Mouse (Mus musculus) thymus, postnatal 14 days (tissue): Measurements from ENCODE around the gene Astn2.

Experiments
- DNase-seq: peaks from one replicate; pipeline ENCODE4 v3.0.0; 2021

Gene Astn2

DNA sequence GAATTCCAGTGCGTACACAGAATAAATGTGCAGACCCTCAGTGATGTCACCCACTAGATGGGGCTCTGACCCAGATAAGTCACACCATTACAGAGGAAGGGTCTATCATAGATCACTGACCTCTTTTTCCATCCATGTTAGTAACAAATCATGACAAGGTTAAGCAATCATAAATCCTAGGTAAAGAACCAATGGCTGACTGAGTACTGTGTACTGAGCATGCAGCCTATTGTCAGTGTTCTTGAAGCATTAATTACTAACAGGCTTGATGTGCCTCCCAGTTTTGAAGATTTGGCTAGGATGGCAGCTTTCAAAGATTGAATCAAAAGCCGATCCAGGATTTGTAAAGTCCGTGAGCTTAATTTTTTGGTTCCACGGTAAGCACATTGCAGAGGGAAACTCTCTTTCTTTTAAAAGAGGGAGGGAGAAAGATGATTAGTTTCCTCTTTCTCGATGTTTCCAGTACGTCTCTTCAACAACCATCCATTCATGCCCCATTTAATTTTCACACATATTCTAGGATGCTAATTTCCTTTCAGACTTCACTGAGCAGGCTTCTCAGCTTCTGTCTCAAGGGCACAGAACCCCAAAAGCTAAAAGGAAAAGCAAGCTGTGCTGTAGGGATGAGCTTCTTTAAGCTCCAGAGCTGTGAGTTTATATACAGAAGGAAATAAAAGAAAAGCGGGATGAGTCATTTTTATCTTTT, 93.9 kb downstream of the Astn2 start:
- no peak for DNase-seq

DNA sequence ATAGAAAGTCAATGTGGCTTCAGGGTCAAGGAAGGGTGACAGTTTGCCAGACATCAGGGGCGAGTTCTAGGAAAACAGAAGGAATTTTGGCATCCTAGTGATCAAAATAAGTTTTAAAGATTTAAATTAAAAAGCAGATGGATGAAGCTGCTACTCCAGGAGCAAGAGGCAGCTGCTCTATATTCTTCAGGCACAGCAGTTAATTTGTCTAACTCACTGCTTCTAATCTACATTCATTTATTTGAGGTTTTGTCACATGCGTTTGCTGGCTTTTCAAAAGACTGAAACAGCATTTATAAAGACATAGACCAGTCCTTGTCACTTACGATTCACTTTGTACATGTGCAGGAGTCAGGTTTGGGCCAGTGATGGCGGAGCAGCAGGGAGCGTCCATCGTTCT, 98.0 kb downstream of the Astn2 start:
- DNase-seq: no peak

DNA sequence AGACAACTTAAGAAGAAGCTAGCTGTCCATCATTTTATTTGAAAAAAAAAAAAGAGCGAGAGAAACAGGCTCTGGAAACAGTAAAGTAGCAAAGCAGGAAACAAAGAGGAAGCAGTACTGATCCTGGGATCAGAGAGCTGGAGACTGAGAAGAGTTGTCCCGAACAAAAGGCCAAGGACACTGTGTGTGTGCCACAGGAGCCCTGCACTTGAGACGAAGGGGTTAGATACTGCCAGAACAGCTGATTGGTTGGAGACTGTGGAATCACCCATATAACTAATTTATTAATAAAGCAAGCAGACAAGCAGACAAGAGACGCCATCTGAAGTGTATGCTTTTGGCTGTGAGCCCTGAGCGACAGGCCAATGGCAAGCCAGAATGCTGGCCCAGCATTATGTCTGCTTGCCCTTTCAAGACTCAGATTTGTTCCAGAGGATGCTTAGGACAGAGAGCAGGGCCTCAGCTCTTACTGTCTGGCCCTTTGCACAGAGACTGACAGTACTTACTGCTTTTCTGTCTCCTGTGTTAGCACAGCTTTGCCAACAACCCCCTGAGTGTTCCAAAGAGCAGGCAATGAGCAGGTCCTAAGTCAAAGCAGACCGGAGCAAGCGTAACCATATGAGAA, 101.6 kb downstream of the Astn2 start:
- no peak for DNase-seq

DNA sequence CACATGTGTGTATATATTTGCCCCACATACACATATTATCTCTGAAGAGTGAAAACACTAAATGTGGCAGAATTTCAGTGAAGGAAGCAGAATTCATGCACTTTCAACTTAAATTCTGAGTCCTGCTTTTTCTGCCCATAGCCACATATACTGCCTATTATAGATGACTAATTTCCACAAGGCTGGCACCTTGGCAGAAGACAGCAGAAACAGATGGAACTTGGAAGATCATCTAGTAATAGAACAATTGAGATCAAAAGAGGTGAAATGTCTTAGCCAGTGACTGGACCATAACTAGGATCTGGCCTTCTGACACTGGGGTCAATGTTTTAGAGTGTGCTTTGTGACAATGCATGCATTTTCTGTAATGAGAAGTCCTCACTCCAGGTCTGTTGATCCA, 119.4 kb downstream of the Astn2 start:
- DNase-seq: no peak

DNA sequence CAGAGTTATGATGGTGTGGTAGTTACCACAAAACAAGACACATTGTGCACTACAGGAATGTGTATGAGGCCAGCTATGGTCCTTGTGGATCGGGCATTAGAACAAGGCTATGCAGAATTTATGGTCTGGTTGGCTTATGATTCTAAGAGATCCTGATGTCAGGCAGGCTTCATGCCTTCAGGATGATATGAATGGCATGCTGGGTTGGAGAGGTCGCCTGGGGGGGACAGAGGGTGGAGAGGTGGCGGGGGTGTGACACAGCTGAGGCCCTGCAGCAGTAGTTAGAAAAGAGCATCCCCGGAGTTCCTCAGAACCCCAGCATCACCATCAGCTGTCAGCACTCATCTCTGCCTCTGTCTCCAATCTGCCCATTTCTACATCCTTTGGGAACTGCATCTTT, 128.3 kb downstream of the Astn2 start:
- no peak for DNase-seq

DNA sequence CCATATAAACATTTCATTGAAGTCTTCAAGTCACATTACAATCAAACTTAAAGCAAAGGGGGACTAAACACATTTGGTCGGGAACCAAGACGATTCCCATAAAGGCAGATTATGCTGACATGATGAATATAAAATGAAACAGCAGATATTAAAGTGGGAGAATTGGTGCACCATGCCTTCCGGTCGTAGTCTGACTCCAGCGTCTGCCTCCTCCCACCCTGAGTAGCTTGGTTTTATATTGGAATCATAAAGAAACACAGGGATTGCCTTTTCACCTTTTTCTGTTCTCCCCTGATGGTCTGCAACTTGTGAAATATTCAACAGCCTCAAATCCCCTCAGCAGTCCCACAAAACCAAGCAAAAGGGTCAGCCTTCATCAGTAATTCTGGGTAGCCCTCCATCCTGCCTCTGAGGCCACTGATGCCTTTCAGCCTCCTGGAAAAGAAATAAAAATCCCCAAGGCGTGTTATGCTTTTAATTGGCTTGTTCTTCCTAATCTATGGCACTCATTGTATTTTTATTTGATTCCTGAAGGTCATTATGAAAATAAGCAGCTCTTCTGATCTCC, 132.8 kb downstream of the Astn2 start:
- DNase-seq: no peak

DNA sequence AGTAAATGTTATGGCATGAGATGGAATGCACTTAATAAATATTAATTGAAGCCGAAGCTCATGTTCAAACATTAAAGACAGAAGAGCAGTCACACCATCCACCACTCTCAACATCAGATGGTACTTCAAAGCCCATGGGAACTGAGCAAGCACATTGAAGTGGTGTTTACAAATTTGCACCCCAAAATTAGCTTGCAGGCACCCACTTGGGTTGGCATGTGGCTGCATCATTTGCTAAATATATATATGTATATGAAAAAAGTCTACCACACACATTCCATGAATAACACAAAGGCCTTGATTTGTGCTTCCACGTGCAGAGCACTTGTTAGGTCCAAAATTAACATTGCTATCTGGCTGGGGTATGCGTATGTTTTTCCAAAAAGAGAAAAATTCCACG, 140.4 kb downstream of the Astn2 start:
- no peak for DNase-seq

DNA sequence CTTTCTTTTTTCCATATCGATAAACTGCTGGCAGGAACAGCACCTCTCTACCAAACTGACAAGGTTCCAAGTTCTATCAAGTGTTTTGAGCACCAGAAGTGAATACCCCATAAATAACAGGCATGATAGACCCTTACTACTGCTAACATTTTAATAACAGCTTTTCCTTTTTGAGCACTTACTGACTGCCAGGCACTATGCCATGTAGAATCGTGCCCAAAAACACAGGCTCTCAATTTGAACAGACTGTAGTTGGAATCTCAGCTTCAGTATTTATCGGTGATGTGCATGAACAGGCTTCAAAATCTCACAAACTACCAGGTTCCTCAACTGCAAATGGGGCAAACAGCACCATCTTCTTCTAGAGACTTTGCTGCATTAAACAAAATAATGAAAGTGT, 143.1 kb downstream of the Astn2 start:
- no peak for DNase-seq

DNA sequence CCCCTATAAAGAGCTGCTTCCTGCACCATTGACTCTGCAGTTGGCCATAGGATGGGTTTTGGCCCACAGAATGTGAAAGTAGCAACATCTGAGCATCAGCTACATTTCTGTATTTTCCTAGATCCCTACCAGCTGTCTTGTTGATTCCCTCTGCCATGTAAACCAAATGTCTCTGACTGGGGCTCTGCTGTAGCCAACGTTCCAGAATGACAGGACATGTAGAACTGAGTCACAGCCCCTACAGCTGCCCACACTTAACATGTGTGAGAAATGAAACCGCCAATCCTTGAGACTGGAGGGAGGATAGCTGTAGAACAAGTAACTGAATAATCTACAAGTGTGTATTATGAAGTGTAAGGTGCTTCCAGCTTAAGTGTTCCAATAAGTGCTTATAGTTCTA, 145.5 kb downstream of the Astn2 start:
- DNase-seq: no peak

DNA sequence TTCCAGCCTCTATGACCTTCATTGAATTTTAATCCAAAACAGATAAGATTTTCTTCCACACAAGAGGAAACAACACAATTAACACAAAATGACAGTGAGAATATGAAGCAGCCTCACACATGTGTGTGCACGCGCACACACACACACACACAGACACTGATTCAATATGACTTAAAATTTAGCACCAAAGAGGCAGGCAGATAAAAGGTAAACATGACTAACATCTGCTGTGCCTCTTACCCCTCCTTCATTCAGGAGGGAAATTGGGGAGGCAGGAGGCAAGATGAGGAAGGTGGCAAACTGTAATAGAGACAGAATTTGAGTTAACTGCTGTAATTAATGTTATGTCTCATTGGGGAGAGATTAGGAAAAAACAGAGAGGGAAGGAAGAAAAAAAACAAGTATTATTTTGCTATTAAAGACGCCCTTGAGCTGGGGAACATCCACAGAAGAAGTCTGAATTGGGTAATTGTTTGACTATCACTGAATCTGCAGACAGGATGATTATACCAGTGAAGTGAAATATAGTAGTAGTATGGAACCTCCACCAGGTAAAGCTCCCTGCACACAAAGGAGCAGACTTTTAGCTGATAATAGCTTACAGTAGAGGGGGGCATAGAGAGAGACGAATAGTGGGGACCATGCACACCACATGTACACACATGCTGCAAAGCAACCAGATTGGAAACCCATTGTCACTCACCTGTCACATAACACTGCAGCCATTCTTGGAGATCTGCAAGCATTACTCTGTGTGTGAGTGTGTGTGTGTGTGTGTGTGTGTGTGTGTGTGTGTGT, 149.5 kb downstream of the Astn2 start:
- no peak for DNase-seq

DNA sequence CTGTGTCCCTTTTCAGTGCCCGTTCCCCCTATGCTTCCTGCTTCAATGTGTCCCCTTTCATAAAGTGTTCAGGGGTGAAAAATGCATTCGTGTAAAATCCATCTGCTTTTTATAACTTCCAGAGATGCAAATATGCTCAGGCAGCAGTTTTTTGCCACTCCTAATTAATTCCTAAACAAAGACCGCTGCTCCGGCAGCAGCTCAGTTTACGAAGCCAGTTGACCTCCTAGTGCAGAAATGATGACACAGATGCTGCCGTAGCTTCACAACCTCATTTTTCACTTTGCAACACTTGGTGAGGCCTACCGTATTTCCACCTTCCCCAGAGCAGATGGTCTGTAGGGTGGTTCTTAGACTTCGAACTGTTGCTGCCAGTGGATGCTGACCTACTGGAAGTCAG, 155.9 kb downstream of the Astn2 start:
- DNase-seq: no peak

DNA sequence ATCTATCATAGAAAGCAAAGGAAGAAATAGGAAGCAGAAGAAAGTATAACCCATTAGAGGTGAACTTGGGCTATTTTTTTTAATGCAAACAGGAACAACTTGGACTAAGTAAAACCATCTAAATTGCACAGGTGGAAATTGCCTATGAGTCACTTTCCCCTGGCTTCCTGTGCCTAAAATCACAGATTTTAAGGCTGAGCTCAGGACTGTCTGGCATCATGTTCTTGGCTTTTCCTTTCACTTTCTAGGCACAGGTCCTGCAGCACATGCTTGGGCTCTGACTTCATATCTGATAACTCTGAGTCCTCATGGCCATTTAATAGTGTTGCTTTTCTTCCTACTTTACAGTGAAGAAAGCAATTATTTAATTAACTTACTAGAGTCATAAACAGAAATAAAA, 161.7 kb downstream of the Astn2 start:
- DNase-seq: no peak

DNA sequence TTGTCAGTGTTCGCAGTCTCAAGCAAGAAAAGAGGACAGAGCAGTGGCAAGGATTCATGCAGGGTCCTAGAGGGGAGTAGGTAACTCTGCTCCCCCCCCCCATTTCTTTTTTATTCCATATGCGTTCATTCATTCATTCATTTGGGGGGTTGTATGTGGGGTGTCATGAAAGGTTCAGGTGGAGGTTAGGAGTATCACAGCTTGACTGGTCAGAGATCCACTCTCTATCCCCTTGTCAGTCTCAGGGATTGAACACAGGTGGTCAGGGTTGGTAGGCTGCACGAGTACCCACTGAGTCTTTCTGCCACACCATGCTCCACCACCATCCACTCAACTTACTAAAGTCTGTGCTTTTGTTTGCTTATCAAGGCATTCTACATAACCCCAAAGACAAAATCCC, 171.6 kb downstream of the Astn2 start:
- DNase-seq: no peak

DNA sequence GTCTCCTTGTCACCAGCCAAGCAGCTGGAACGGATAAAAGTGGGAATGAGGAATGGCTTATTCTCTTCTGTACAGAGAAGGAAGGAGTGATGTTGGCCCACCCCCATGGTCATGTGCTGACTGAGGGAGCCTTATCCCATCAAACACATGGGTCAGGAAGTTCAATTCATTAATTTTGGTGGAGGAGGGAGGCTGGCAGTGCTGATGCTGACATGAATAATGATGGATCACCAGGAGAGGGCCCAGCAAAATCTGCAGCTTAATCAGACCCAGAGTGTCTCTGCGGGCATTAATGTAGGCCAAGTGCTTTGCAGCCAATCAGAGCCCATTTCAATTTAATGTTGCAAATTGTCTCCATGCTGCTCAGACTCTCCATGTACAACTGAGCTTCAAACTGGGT, 172.1 kb downstream of the Astn2 start:
- DNase-seq: no peak

DNA sequence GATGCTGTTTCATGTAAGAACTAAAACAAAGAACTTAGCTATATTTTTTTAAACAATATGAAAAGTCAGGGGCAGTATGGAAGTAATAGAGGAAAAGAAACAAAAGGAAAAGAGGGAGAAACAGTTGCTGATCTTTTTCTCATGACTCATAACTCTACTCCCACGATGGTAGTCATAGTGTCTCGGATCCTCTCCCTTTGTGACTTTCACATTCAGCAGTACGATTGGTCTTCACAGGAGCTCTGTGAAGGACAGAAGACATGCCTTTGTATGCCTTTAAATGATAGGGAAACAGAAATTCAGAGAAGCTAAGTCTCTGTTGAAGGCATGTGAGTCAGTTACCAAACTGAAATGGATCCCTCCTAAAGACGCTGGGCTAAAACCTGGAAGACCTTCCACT, 173.7 kb downstream of the Astn2 start:
- no peak for DNase-seq

DNA sequence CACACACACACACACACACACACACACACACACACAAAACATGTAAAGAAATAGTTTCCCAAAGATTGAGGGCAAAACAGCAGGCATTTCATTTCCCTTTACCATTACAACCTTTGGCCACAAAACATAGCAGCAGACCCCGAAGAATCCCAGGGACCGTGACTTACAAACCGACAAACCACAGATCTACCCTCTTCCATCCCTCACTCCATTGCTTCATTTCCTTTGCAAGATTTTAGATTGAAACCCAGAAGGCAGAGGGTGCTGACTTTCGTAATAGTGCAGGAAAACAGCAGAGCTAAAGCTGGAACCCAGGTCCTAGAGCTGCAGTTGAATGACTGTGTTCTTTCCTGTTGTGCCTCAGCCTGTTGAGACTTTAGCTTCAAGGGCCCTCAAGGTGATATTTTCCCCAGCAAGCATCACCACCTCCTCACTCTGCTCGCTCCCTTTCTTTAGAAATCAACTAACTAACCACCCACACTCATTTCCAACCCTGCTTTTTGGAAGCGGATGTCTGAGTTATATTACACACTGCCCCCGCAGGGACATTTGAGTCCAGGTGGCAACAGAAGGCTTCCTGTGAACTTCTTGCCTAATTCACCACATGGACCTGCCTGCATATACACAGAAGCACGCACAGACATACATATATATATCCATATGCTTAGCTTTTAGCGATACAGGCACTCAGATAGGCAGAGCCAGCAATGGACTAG, 181.7 kb downstream of the Astn2 start:
- DNase-seq: no peak

DNA sequence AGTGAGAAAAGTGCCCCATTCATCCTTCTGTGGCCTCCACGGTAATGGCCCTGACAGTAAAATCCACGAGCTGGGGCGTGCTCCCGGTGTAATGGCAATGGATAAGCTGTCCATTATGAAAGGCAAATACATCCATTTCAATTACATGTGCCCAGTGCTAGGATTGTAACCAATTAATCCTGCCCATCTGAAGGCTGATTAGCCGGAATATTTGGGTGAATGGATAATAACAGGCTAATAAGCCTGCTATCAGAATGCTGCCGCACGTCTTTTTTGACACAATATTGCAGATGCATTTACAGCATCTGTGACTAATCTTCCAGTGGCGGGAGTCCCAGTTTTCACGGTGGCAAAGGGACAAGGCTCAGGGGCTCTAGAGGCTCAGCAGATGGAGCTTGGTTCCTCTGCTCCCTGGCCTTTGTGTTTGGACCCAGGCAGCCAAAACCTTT, 189.2 kb downstream of the Astn2 start:
- DNase-seq: no peak

DNA sequence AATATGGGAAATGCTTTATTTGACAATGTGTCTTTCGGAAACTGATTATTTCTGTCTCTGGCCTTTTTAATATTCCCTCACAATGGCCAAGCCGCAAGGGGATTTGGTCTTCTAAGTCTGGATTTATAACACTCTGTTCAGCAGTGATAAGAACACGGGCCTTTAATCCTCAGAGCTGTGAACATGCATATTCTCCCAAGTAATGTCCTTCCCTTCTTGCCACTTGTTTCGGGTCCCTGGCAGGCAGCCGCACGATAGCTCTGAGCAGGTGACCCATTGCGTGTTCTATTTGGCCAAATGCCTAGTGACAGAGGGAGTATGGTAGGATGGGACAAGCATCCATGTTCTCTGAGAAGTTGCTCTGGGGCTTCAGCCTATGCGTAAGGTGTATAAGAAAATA, 214.8 kb downstream of the Astn2 start:
- DNase-seq: no peak

DNA sequence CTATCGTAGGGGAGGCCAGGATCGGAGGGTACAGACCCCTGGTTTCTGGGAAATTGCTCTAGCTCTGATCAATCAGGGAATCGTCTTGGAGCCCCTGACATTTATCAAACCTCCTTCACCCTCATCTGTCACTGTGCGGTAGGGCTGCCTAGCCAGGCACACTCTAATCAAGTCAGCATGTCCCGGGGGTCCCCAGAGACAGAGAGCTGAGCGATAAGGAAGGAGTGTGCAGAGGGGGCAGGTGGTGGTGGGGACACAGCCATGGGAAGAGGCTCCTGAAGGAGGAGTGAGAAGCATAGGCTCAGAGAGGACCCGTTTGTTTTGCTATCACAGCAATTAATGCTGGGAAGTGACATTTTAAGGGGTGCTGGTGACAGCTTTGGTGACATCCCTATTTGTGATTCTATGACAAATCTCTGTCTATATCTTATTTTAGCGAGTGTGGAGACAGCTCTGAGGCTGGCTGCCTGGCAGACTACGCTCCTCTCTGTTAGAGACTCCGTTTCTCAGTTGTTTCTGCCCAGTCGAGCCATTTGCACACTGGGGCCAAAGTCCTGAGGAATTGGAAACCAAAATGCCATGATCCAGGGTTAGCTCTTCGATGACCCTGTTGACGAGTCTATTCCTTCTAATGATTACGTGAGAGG, 228.4 kb downstream of the Astn2 start:
- DNase-seq: no peak

DNA sequence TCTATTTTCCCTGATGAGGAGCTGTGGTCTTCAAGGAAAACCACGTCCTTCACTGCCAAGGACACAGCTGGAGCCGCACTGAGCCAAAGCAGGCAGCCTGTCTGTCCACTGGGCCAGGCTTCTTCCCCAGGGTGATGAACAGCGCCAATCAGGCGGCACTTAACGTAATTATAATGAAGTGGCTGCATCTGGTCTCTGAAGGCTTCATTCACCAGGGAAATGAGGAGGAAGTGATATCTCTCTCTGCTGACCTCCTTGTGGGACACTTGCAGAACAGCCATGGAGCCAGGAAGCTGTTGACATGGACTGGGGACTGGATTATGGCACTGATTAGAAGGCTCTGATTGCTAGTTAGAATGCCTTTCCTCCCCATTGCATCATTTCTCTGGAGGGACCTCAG, 232.8 kb downstream of the Astn2 start:
- no peak for DNase-seq

DNA sequence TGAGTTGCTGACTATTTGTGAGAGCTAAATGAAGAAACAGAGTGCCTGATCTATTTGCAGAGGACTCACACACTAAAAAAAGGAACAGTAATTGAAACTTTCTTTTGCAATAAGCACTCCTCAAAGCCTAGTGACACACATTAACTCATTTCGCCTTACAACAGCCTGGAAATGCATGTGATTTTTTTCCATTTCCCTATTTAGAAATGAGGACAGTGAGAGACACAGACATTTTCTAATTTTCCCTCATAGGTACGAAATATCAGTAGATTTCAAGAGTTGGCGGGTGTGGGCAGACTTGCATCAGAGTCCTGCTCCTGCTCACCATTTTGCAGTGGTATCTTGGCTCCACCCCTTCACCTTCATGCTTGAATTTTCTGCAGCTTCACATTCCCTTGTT, 233.6 kb downstream of the Astn2 start:
- no peak for DNase-seq

DNA sequence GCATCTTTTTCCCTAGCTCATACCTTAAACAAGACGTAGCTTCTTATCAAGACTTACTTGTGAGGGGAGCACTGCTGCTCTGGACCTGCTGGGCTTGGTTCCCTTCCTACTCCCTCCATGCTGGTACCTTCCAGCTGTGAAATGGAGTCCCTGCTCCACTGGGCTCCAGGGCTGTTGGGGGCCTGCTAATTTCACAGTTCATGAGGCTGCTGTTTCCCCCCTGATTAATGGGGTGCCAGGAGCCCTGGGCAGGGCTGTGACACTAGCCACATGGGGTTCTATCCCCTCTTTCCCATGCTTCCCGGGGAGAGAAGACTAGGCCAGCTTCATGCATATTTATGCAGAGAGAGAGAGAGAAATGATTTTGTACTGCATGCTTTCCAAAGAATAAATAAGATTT, 234.9 kb downstream of the Astn2 start:
- DNase-seq: no peak

DNA sequence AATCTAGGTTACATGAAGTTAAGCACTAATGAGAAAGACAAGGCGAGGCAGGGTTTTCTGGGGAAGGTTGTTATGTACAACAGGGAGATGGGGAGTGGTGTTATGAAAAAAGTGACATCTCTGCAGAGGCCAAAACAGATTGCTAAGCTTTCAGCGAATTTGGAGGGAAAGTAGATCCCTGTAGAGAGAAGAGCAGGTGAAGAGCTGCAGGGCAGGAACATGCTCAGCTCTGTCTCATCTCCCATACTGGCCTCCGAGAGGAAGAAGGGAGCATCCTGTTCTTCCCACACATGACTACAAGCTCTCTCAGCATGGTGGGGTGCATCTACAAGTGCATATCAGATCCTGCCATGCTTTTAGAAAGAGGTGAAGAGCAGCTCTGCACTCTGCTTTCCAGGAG, 245.7 kb downstream of the Astn2 start:
- DNase-seq: no peak
